Mouse (Mus musculus): ENCODE measurements around the gene Naip2.
"Not testable (repeated sequence)": the region's sequence is repeated elsewhere in the genome, so short reads cannot be mapped to it uniquely, and the experiment has no call there.

DNA sequence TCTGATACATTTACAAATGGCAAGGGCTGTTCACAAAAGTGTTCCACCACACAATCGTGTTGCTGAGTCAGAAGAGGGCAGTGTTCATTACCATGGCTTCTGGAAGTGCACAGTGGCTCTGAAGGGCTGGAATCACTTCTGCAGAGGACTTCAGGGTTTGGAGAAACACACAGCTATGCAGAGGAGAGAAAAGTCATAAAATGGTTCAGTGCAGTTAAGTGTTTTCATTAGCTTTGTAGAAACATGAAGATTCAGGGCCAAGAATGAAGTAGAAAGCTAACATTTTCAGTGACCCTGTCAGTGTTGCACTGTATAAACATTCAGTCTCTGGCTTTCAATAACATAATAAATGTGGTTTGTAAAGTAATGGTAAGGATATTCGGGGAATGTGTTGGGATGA, 35.5 kb downstream of the Naip2 start:
- not testable (repeated sequence) for TF ChIP-seq CTCF (IDR thresholded peaks at IDR 0.05; ENCODE audit: low read depth, low read length); POLR2A (IDR thresholded peaks at IDR 0.05; ENCODE audit: insufficient read depth, low read length)
